Mouse (Mus musculus) kidney, adult 2 months (tissue): ENCODE data around the gene Cyb5b. TPM values are rescaled to one million over a fixed set of nuclear protein-coding genes. Genes with fewer than 3 reads are reported as not detected.
"Not testable (repeated sequence)": the region's sequence is repeated elsewhere in the genome, so short reads cannot be mapped to it uniquely, and the experiment has no call there.

Experiments used
- DNase-seq: peaks from one replicate; pipeline ENCODE4 v3.0.0; 2021
- H3K27ac ChIP-seq: fragments of 200-500 bp; 2 replicates; pipeline ENCODE4 v1.5.1; 2012; ENCODE audit warnings: low read depth, low read length, control low read depth, inconsistent platforms; ENCODE audit not compliant: insufficient read depth
- H3K27me3 ChIP-seq: fragments of 200-500 bp; replicated peaks from 2 replicates; pipeline ENCODE4 v1.6.1; 2012; ENCODE audit warnings: mild to moderate bottlenecking, moderate library complexity, low read length, inconsistent platforms; ENCODE audit not compliant: control insufficient read depth, insufficient read depth
- H3K36me3 ChIP-seq: fragments of 200-500 bp; 2 replicates; pipeline ENCODE4 v1.6.1; 2012; ENCODE audit warnings: mild to moderate bottlenecking, moderate library complexity, low read length, inconsistent platforms; ENCODE audit not compliant: control insufficient read depth, insufficient read depth
- H3K4me1 ChIP-seq: fragments of 200-500 bp; 2 replicates; pipeline ENCODE4 v1.6.1; 2011; ENCODE audit warnings: low read length; ENCODE audit not compliant: control insufficient read depth, insufficient read depth
- H3K4me3 ChIP-seq: fragments of 200-500 bp; 2 replicates; pipeline ENCODE4 v1.5.1; 2011; ENCODE audit warnings: mild to moderate bottlenecking, low read depth, low read length, control low read depth; ENCODE audit not compliant: insufficient read depth
- CTCF ChIP-seq: fragments of 200-500 bp; conservative IDR thresholded peaks from 2 replicates; pipeline ENCODE4 v1.5.1; 2011; ENCODE audit warnings: low read depth, mild to moderate bottlenecking, control low read depth, low read length, moderate library complexity, mixed read lengths; ENCODE audit not compliant: insufficient read depth, insufficient read length
- POLR2A ChIP-seq: fragments of 200-500 bp; IDR thresholded peaks from one replicate; pipeline ENCODE4 v1.6.1; 2011; ENCODE audit warnings: low read depth, low read length, control low read depth
- WGBS: fragments of 180-500 bp; shearing (Covaris S2); methylation state at CpG from one replicate; pipeline ENCODE4 v1.1.7; 2018; 5-methylcytosine and 5-hydroxymethylcytosine counted together
- polyA plus RNA-seq: library from polyadenylated mRNA; depleted of rRNA; stranded (reverse); fragments of >200 nt; gene quantifications from 2 replicates; pipeline ENCODE4 v1.2.3, GENCODE M21; 2012; rRNA removed

Gene Cyb5b
- polyA plus RNA-seq: 186 and 203 TPM in 2 replicates

GRCm38 (mm10) chr8:107150404-107151157 lies at the start of gene Cyb5b:
Gene Cyb5b (plus strand): TSS chr8:107150640.
- peak within 1 kb of the TSS; percentile 70 for H3K4me3 ChIP-seq
- H3K27me3 ChIP-seq: no peaks in the 10 kb centered on the region
- peak within 1 kb of the TSS; percentile 88 for H3K27ac ChIP-seq
- under 1% methylated on average over 65 of the region's 65 CpGs for WGBS
- peak; percentile 99 for DNase-seq
- peaks cover under 1% of the 10 kb centered on the region; the same call in 1 of the 2 replicates for H3K36me3 ChIP-seq
- TF ChIP-seq CTCF (no peak), POLR2A (peak; percentile 79)
- H3K4me1 ChIP-seq: peaks cover 23% of the 10 kb centered on the region

GRCm38 (mm10) chr8:107104547-107104946 lies 45.9 kb upstream of the Cyb5b start:
- H3K27me3 ChIP-seq: no peaks in the 10 kb centered on the region
- H3K36me3 ChIP-seq: no peaks in the 10 kb centered on the region
- no peak overlapping the region for H3K27ac ChIP-seq
- no peak overlapping the region for H3K4me3 ChIP-seq
- peak; percentile 83 for DNase-seq
- 7% methylated on average over 4 of the region's 4 CpGs for WGBS
- TF ChIP-seq POLR2A: no peak
- peak; percentile 91 for TF ChIP-seq CTCF
- no peaks in the 10 kb centered on the region for H3K4me1 ChIP-seq

- not testable (repeated sequence) for H3K27ac ChIP-seq, H3K27me3 ChIP-seq, H3K36me3 ChIP-seq, DNase-seq, H3K4me3 ChIP-seq, H3K4me1 ChIP-seq
- WGBS: 98% methylated on average over 5 of the region's 5 CpGs
Measured at GRCm38 (mm10) chr8:107108089-107108488, 42.4 kb upstream of the Cyb5b start.

DNA sequence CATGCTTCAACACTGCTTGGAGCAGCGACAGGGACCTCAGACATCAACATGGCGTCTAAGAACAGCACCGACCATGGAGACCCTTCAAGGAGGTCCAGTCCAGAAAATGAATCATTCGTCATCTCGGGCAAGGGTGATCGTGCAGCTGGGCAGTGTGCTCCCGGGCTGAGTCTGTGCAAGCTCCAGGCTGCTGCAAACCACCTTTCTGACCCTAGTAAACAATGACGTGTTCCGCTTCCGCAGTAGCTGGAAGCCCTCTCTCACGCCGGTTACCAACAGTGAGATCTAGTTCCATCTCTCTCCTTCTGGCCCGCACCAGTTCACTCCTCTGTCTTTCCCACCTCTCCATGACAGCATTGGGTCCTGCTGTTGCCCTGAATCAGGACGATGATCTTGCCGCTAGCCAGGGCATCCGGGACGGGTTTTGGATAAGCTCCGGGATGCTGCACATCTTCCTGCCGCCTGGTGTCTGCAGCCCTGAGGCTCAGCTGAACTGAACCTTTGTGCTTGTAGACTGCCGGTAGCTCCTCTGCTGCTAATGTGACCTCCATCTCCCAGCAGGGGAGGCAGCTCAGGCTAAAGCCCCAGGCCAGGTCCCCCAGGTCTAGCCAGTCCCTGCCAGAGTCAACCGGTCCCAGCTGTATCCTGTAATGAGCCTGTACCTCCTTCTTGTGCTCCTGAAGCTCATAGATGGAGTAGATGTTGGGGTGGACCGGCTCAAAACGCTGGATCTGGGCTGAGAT lies 41.3 kb upstream of the Cyb5b start:
- Histone ChIP-seq H3K27ac (no peak overlapping the region; the same call in 1 of the 2 replicates), H3K4me3 (no peak overlapping the region), H3K27me3 (no peaks in the 10 kb centered on the region), H3K36me3 (no peaks in the 10 kb centered on the region), H3K4me1 (no peaks in the 10 kb centered on the region)
- no peak for DNase-seq
- 60% methylated on average over 23 of the region's 23 CpGs for WGBS
- TF ChIP-seq CTCF: no peak

GRCm38 (mm10) chr8:107109816-107110435 lies 40.5 kb upstream of the Cyb5b start:
- Histone ChIP-seq H3K27me3 (no peaks in the 10 kb centered on the region), H3K36me3 (no peaks in the 10 kb centered on the region), H3K4me1 (no peaks in the 10 kb centered on the region; the same call in 1 of the 2 replicates), H3K4me3 (no peak overlapping the region), H3K27ac (no peak overlapping the region)
- no peak for DNase-seq
- 70% methylated on average over 5 of the region's 5 CpGs for WGBS
- no peak for TF ChIP-seq CTCF
- TF ChIP-seq POLR2A: no peak

DNA sequence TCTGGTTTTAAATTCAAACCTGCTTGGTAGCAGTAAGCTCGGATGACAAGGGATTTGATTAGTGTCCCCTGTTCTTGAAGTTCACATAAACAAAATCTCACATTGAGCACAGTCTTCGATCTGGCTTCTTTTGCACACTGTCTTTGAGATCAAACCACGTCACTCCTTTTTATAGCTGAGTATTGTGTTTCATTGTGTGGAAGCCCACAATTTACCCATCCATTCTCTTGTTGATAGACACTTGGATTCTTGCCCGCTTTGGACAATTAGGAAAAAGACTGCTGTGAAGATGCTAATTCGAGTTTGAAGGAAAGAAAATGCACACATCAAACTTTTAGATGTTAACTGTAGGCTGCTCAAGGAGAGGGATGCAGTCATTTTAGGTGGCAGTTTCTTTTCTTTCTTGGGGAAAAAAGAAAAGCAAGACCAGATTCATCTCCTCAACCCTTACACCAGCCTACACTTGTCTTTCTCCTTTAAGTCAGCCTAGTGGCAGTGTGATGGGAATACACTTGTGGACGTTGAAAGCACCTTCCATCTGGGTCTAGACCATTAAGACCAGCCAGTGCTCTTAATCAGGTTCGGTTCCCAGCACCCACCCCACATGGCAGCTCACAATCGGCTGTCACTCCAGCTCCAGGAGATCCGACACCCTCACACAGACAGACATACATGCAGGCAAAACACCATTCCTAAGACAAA lies 39.7 kb upstream of the Cyb5b start:
- Histone ChIP-seq H3K4me1 (no peaks in the 10 kb centered on the region; the same call in 1 of the 2 replicates), H3K36me3 (no peaks in the 10 kb centered on the region), H3K4me3 (no peak overlapping the region), H3K27ac (no peak overlapping the region), H3K27me3 (no peaks in the 10 kb centered on the region)
- DNase-seq: no peak
- no peak for TF ChIP-seq POLR2A
- no peak for TF ChIP-seq CTCF
- 74% methylated on average over 9 of the region's 9 CpGs for WGBS
